Mouse (Mus musculus): Measurements from ENCODE around the gene Grhpr. TPM values are rescaled to one million over a fixed set of nuclear protein-coding genes. Genes with fewer than 3 reads are reported as not detected.

Grhpr gene
- 1 to 10 TPM; 2.5 to 3.5 TPM for total RNA-seq (2023)

DNA sequence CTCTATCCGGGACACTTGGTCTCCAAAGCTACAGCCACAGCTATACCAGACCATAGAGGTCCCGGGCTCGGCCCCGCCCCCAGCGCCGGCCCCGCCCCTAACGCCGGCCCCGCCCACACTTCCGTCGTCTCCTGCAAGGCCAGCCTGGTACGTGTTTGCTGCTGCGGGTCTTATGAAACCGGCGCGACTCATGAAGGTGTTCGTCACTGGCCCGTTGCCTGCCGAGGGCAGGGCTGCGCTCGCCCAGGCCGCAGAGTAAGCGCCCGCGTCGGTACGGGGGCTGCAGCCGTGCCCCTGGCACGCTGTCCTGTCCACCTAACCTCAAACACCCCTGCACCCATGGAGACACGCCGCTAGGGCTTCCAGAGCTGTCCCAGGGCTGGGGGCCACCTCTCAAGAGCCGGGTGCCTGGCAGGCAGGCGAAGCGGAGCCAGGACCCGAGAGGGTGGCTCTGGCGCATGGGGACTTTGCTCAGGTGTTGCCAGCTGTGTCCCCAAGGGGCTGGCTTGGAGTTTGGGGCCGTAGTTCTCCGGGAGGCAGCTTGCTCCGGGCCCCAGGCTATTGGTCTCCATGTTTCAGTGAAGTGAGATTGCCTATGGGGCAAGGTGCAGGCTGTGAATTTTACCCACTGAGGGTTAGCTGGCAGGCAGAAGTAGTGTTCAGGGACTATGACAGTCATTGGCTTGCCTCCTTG lies at the start of gene Grhpr:
Gene Grhpr (plus strand): TSS at position 116 of the 694 bp plus-strand sequence.

DNA sequence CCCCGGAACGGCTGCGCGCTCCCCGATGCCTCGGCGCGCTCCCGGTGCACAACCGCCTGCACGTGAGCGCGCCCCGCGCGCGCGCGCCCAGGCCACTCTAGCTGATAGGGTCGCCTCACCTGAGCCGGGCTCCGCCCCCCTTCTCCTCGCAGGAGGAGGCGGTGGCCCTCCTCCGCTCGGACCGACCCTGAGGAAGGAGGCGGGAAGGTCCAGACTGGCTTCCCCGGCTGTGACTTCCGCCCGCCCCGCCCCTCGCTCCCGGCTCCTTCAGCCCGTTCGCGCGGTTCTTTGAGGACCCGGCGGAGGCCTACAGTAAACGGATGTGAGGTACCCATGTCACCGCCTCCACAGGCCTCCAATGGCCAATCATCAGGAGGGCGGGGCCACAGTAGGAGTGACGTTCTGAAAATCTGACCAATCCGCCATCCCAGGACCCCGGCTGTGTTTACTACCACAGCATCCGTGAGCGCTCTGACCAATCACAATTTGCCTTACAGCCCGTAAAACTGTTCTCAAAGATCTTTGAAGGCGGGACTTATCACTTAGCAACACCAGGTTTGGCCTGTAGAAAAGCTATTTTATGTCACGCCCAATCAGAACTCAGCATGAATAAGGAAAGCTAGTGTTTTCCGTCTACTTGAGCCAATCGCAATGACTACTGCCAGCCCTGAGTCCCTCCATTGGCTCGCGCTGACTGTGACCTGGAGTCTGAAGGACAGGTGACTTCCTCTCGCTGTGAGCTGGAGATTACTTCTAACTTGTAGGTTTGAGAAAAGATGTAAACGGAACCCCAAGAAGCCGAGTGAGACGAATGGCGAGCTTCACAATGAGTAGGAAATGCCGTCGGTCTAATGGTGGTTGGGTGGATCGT lies 31.1 kb downstream of the Grhpr start, which contains the start of gene Zbtb5:
Gene Zbtb5 (minus strand): TSS at position 308 of the 871 bp plus-strand sequence.

DNA sequence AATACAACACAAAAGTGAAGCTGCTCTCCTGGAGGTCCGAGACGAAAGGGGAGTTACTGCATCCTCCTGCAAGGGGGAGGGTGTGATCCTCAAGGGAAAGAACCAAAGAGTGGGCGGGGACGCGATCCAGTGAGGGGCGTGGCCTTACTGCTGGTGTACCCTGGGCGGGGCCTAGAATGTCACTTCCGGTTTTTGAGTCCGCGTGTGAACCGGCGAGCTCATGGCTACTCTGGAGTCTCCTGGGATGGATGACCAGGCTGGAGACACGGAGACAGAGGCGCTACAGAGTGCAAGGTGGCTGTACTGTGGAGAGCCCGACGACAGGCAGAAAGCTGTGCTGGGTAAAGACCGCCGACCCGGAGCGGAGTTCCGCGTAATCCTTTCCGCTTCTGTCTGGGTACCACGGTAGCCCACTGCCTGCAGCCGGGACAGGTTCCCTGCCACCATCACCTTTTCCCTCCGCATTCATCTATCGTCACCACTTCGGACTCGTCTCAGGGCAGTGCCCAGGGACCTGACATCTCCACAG lies 37.3 kb downstream of the Grhpr start, which contains the start of gene Polr1e:
Gene Polr1e (plus strand): TSS at position 132 of the 529 bp plus-strand sequence.

Other genes starting within 250 kb of the Grhpr start
- gene Zcchc7, start 225.5 kb upstream of the Grhpr start, total RNA-seq (2023) = 10 to 100 TPM; 66.5 to 75.5 TPM
- 1 to 10 TPM; 7.8 TPM for gene Zbtb5, start 31.0 kb downstream of the Grhpr start, total RNA-seq (2023)
- gene Polr1e, start 37.2 kb downstream of the Grhpr start, total RNA-seq (2023) = 10 to 100 TPM; 14.2 to 17.2 TPM
- gene Fbxo10, start 103.2 kb downstream of the Grhpr start, total RNA-seq (2023) = 1 to 10 TPM; 3.3 to 3.8 TPM
- gene Tomm5, start 126.7 kb downstream of the Grhpr start, total RNA-seq (2023) = 10 to 100 TPM; 41.1 to 47.2 TPM
- not detected for gene Frmpd1, start 203.5 kb downstream of the Grhpr start, total RNA-seq (2023)

All from monocyte, adult 59 days (primary cell).